Mouse (Mus musculus) G1E (cell line): ENCODE measurements around the gene St6gal1. TPM values are rescaled to one million over a fixed set of nuclear protein-coding genes. Genes with fewer than 3 reads are reported as not detected.

Source experiments
- ATAC-seq: 2 replicates; pipeline ENCODE4 v1.8.0; 2016; ENCODE audit warnings: mild to moderate bottlenecking; ENCODE audit not compliant: insufficient number of reproducible peaks, poor library complexity, low FRiP score, severe bottlenecking; ENCODE audit errors: extremely low read depth
- DNase-seq: peaks from one replicate; pipeline ENCODE4 v3.0.0; 2012; ENCODE audit warnings: low spot score
- H3K27me3 ChIP-seq: 2 replicates; pipeline ENCODE4 v1.6.1; 2012; ENCODE audit warnings: mild to moderate bottlenecking, low read length, inconsistent platforms; ENCODE audit not compliant: insufficient read depth
- H3K36me3 ChIP-seq: replicated peaks from 2 replicates; pipeline ENCODE3; 2012; ENCODE audit warnings: mild to moderate bottlenecking, inconsistent platforms
- H3K4me1 ChIP-seq: 2 replicates; pipeline ENCODE4 v1.6.1; 2012; ENCODE audit warnings: low read depth, low read length, inconsistent platforms, mixed read lengths; ENCODE audit not compliant: insufficient read depth
- H3K4me3 ChIP-seq: 2 replicates; pipeline ENCODE4 v1.5.1; 2012; ENCODE audit warnings: low read depth, mild to moderate bottlenecking, inconsistent platforms, low read length, moderate library complexity, mixed read lengths
- H3K9me3 ChIP-seq: replicated peaks from 2 replicates; pipeline ENCODE4 v1.6.1; 2012; ENCODE audit warnings: inconsistent platforms
- CTCF ChIP-seq: IDR thresholded peaks from 2 replicates; pipeline ENCODE4 v1.5.1; 2012; ENCODE audit warnings: low read depth, low read length, inconsistent platforms, mixed read lengths
- GATA1 ChIP-seq: IDR thresholded peaks from 2 replicates; pipeline ENCODE4 v1.6.1; 2012; ENCODE audit warnings: borderline replicate concordance, low read length, inconsistent platforms, mixed read lengths
- GATA2 ChIP-seq: IDR thresholded peaks from 2 replicates; pipeline ENCODE4 v1.6.1; 2012; ENCODE audit warnings: low read depth, low read length, inconsistent platforms, borderline replicate concordance
- POLR2AphosphoS5 ChIP-seq: IDR thresholded peaks from 2 replicates; pipeline ENCODE4 v1.6.1; 2012; ENCODE audit warnings: low read depth, low read length, inconsistent platforms; ENCODE audit not compliant: insufficient replicate concordance
- TAL1 ChIP-seq: conservative IDR thresholded peaks from 2 replicates; pipeline ENCODE4 v1.6.1; 2012; ENCODE audit warnings: low read depth, low read length, inconsistent platforms, mixed read lengths
- polyA plus RNA-seq: library from polyadenylated mRNA; stranded (reverse); fragments of >175 nt; gene quantifications from 2 replicates; pipeline ENCODE4 v1.2.3, GENCODE M21; 2012
- total RNA-seq, 2 experiments: library from RNA; stranded (forward) in 1 of 2; stranded (reverse) in 1 of 2; fragments of 200-1000 nt in 1 of 2; fragments of >200 nt in 1 of 2; fragmentation: Nextera tagmentation in 1 of 2; gene quantifications; 2 replicates each; pipeline ENCODE4 v1.2.3; 2014 to 2017

The St6gal1 gene
- total and polyA plus RNA-seq, 3 experiments = 0.24 to 4.0 (median 3.0) TPM

DNA sequence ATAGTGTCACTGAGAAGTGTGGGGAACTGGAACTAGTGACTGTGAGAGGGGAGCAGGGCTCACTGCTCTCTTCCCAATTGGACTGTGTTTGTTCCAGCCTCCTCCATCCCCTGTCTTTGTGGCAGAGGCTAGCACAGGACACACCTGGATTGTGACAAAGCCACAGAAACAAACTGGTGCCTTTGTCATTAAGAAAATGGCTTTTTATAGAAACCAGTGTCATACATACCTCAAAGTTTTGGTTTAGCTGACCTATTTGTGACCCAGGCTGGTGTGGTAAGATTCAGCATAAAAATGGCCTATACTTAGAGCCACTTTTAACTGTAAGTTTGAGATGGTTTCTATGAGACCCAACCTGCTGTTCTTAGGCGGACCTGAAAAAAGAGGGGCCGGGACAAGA, 116.7 kb downstream of the St6gal1 start:
- no peak for TF ChIP-seq GATA2
- no peak for TF ChIP-seq CTCF
- TF ChIP-seq GATA1 = no peak
- H3K9me3 ChIP-seq = peaks cover 3% of the 10 kb centered on the region; the same call in 1 of the 2 replicates
- H3K4me1 ChIP-seq = no peaks in the 10 kb centered on the region
- no peaks in the 10 kb centered on the region for H3K27me3 ChIP-seq
- ATAC-seq = no peak
- H3K4me3 ChIP-seq = no peak overlapping the region
- no peak for DNase-seq
- H3K36me3 ChIP-seq = no peaks in the 10 kb centered on the region

DNA sequence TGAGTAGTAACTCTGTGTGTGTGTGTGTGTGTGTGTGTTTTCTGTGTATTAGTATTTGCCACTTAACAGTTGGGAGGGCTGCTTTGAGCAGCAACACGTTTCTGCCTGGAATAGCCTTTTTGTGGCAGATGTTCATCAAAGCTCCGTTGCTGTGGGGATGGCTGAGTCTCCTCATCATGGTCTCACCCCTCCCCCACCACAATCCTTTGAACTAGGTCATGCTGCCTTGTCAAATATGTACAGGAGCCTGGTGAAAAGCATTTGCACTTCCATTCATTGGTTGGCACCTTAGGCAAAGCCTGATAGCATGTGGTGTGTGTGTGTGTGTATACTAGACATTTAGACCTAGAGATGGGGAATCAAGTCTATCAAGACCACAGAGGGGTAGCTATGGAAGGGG, 126.3 kb downstream of the St6gal1 start:
- ATAC-seq (no peak), DNase-seq (no peak)
- TF ChIP-seq GATA1 (no peak), CTCF (no peak), TAL1 (no peak), POLR2AphosphoS5 (no peak), GATA2 (no peak)
- Histone ChIP-seq H3K4me1 (no peaks in the 10 kb centered on the region), H3K4me3 (no peak overlapping the region), H3K36me3 (no peaks in the 10 kb centered on the region), H3K9me3 (no peaks in the 10 kb centered on the region), H3K27me3 (no peaks in the 10 kb centered on the region)

DNA sequence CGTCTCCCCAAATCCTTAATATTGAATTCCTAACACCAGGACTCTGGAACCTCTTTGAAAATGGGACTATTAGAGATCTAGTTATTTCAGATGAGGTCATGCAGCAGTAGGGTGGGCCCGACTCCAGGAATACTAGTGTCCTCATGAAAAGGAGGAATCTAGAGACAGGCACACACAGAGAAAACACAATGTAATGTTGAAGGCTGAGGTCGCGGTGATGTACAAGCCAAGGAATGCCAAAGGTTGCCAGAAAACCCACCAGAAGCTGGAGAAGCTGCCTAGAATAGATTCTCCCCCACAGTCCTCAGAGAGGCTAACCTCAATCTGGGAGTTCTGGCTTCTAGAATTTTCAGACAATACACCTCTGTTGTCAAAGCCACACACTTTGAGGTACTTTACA, 136.5 kb downstream of the St6gal1 start:
- ATAC-seq (no peak), DNase-seq (no peak)
- TF ChIP-seq POLR2AphosphoS5 = no peak
- TF ChIP-seq GATA2 = no peak
- TF ChIP-seq CTCF = no peak
- no peak for TF ChIP-seq GATA1
- TF ChIP-seq TAL1 = no peak
- Histone ChIP-seq H3K4me3 (no peak overlapping the region), H3K36me3 (no peaks in the 10 kb centered on the region), H3K9me3 (0 out of 2 replicates have a peak, but pooled peaks cover 7% of the 10 kb centered on the region), H3K4me1 (no peaks in the 10 kb centered on the region), H3K27me3 (peaks cover 3% of the 10 kb centered on the region; the same call in 1 of the 2 replicates)

DNA sequence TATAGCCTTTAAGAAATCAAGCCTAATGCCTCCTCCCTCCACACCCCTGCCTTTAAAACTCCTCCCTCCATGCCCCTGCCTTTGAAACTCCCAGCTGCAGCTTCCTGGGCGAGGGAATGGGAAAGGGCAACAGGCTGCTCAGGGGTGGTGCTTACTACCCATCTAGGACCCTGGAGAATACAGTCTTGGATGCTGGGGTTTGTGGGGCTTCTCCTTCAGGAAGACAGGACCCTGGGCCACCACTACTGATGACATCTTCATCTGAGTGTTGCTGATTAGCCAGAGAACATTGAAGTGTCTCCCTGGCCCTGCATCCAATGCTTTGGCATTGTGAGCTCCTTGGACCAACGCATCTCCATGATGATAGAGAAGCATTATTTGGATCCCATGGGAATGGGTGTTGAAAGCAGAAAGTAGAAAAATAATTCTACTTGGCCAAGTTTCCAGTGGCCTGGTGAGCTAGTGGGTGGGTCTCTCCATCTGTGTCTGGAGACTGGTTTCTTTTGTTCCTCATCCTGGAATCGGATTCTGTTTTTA, 137.0 kb downstream of the St6gal1 start:
- TF ChIP-seq GATA2 = no peak
- no peak for TF ChIP-seq TAL1
- no peak for TF ChIP-seq GATA1
- TF ChIP-seq POLR2AphosphoS5 = no peak
- no peak for TF ChIP-seq CTCF
- Histone ChIP-seq H3K27me3 (peaks cover 3% of the 10 kb centered on the region; the same call in 1 of the 2 replicates), H3K4me3 (no peak overlapping the region), H3K4me1 (no peaks in the 10 kb centered on the region), H3K9me3 (0 out of 2 replicates have a peak, but pooled peaks cover 7% of the 10 kb centered on the region), H3K36me3 (no peaks in the 10 kb centered on the region)
- no peak for ATAC-seq
- DNase-seq = no peak

DNA sequence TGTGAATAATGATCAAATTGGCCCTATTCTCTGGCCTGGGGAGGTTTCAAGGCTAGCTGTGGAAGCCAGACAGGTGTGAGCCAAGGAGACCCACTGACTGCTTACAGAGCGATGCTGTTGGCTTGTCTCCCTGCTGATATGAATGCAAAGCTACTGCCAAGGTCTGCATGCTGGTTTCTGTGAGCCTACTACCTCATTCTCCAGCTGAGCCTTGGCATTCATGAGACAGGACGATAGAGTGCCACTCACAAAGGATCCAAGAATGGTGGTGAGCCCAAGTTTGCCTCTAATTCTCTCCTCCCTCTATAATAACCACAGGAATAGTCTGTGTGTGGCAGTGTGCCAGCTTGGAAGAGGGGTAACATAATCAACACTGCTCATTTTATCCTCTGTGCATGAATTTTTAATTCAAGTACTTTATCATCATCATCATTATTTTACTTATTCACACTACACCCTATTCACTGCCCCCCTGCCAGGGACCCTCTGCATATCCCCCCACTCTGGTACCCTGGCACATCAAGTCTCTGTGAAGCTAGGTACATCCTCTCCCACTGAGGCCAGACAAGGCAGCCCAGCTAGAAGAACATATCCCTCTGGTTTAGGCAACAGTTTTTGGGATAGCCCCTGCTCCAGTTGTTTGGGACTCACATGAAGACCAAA, 139.9 kb downstream of the St6gal1 start:
- H3K9me3 ChIP-seq = 0 out of 2 replicates have a peak, but pooled peaks cover 4% of the 10 kb centered on the region
- H3K4me1 ChIP-seq = no peaks in the 10 kb centered on the region
- H3K27me3 ChIP-seq = peaks cover 3% of the 10 kb centered on the region; the same call in 1 of the 2 replicates
- ATAC-seq = no peak
- H3K36me3 ChIP-seq = no peaks in the 10 kb centered on the region
- H3K4me3 ChIP-seq = no peak overlapping the region
- no peak for DNase-seq
- no peak for TF ChIP-seq GATA2
- TF ChIP-seq POLR2AphosphoS5 = no peak
- TF ChIP-seq TAL1 = no peak
- no peak for TF ChIP-seq GATA1
- TF ChIP-seq CTCF = no peak

DNA sequence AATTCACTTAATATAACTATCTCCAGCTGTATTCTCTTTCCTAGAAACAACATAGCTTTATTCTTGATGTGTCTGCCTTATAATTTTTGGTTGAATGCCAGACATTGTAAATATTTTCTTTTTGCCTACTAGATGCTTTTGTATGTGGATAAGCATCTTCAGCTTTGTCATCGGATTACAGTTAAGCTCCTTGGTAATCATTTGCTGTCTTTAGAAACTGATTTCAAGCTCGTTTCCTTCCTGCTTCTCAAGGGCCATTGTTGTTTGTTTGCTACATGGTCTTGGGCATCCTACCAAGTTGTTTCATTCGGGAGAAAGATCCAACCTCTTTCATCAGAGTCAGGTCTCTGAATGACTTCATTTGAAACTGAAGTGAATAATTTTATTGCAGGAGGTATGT, 144.6 kb downstream of the St6gal1 start:
- H3K36me3 ChIP-seq = no peaks in the 10 kb centered on the region
- 0 out of 2 replicates have a peak, but pooled peaks cover 6% of the 10 kb centered on the region for H3K9me3 ChIP-seq
- ATAC-seq (no peak), DNase-seq (no peak)
- H3K4me3 ChIP-seq = no peak overlapping the region
- TF ChIP-seq TAL1 = no peak
- TF ChIP-seq CTCF = no peak
- no peak for TF ChIP-seq GATA2
- TF ChIP-seq POLR2AphosphoS5 = no peak
- TF ChIP-seq GATA1 = no peak
- no peaks in the 10 kb centered on the region for H3K4me1 ChIP-seq
- peaks cover 6% of the 10 kb centered on the region; the same call in 1 of the 2 replicates for H3K27me3 ChIP-seq
